Mouse (Mus musculus) thymus, adult 2 months (tissue): ENCODE results near the gene Pparg. TPM values are rescaled to one million over a fixed set of nuclear protein-coding genes. Genes with fewer than 3 reads are reported as not detected.

Experiments used
- DNase-seq: peaks from one replicate; pipeline ENCODE4 v3.0.0; 2021
- H3K27ac ChIP-seq: fragments of 200-500 bp; 2 replicates; pipeline ENCODE4 v1.5.1; 2012; ENCODE audit warnings: low read length, control low read depth; ENCODE audit not compliant: control insufficient read depth, insufficient read depth
- H3K27me3 ChIP-seq: fragments of 200-500 bp; 2 replicates; pipeline ENCODE4 v1.6.1; 2012; ENCODE audit warnings: mild to moderate bottlenecking, low read length, moderate library complexity, mixed read lengths; ENCODE audit not compliant: control insufficient read depth, insufficient read depth
- H3K36me3 ChIP-seq: fragments of 200-500 bp; 2 replicates; pipeline ENCODE4 v1.6.1; 2012; ENCODE audit warnings: mild to moderate bottlenecking, low read length, moderate library complexity; ENCODE audit not compliant: control insufficient read depth, insufficient read depth
- H3K4me1 ChIP-seq: fragments of 200-500 bp; replicated peaks from 2 replicates; pipeline ENCODE4 v1.6.1; 2012; ENCODE audit warnings: low read length; ENCODE audit not compliant: control insufficient read depth, insufficient read depth
- H3K4me3 ChIP-seq: fragments of 200-500 bp; 2 replicates; pipeline ENCODE4 v1.5.1; 2012; ENCODE audit warnings: mild to moderate bottlenecking, low read length, control low read depth, moderate library complexity; ENCODE audit not compliant: control insufficient read depth, insufficient read depth
- CTCF ChIP-seq: fragments of 200-500 bp; IDR thresholded peaks from 2 replicates; pipeline ENCODE4 v1.5.1; 2012; ENCODE audit warnings: mild to moderate bottlenecking, control low read depth, low read length, moderate library complexity, borderline replicate concordance; ENCODE audit not compliant: control insufficient read depth, poor library complexity, insufficient read depth; ENCODE audit errors: extremely low read depth
- POLR2A ChIP-seq: fragments of 200-500 bp; IDR thresholded peaks from 2 replicates; pipeline ENCODE4 v1.6.1; 2012; ENCODE audit warnings: mild to moderate bottlenecking, low read length, control low read depth, moderate library complexity; ENCODE audit not compliant: control insufficient read depth, poor library complexity, insufficient read depth; ENCODE audit errors: extremely low read depth
- WGBS: fragments of 180-500 bp; shearing (Covaris S2); methylation state at CpG from one replicate; pipeline ENCODE4 v1.1.7; 2018; 5-methylcytosine and 5-hydroxymethylcytosine counted together
- polyA plus RNA-seq: library from polyadenylated mRNA; depleted of rRNA; stranded (reverse); fragments of >200 nt; gene quantifications from 2 replicates; pipeline ENCODE4 v1.2.3, GENCODE M21; 2012

Pparg gene
- polyA plus RNA-seq, 1 experiment: 10.5 TPM

GRCm38 (mm10) chr6:115440231-115441006, 79.7 kb downstream of the Pparg start:
- Histone ChIP-seq H3K27ac (no peak overlapping the region), H3K4me1 (0 out of 2 replicates have a peak, but pooled peaks cover 2% of the 10 kb centered on the region), H3K4me3 (no peak overlapping the region), H3K36me3 (no peaks in the 10 kb centered on the region), H3K27me3 (no peaks in the 10 kb centered on the region)
- 20% methylated on average over 5 of the region's 5 CpGs for WGBS
- no peak for DNase-seq
- TF ChIP-seq CTCF: no peak
- TF ChIP-seq POLR2A: no peak

DNA sequence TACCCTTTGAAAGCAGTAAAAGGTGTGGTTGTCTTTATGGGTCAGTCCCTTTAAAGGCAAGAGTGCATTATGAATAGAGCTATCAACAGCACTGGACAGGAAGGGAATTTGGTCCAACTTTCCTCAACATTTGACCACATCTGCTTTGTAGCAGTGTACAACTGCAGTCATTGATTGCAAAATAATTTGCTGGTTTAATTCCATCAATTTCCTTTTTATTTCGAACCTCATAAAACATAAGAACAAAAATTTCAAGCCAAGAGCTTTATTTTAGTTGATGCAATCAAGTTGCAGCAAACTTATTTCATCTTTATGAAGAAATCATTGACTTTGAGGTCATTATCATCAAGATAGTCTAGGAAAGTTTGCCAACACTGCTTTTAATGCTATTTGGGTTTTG, 91.8 kb downstream of the Pparg start:
- WGBS: 87% methylated on average over 1 of the region's 1 CpGs
- Histone ChIP-seq H3K4me1 (no peaks in the 10 kb centered on the region), H3K27ac (no peak overlapping the region), H3K27me3 (no peaks in the 10 kb centered on the region), H3K4me3 (no peak overlapping the region), H3K36me3 (no peaks in the 10 kb centered on the region)
- DNase-seq: no peak
- no peak for TF ChIP-seq POLR2A
- TF ChIP-seq CTCF: no peak

GRCm38 (mm10) chr6:115462743-115463337, 102.1 kb downstream of the Pparg start:
- Histone ChIP-seq H3K27ac (no peak overlapping the region), H3K4me1 (no peaks in the 10 kb centered on the region), H3K36me3 (no peaks in the 10 kb centered on the region), H3K4me3 (no peak overlapping the region), H3K27me3 (no peaks in the 10 kb centered on the region)
- 93% methylated on average over 16 of the region's 16 CpGs for WGBS
- TF ChIP-seq POLR2A (no peak), CTCF (no peak)
- DNase-seq: no peak

DNA sequence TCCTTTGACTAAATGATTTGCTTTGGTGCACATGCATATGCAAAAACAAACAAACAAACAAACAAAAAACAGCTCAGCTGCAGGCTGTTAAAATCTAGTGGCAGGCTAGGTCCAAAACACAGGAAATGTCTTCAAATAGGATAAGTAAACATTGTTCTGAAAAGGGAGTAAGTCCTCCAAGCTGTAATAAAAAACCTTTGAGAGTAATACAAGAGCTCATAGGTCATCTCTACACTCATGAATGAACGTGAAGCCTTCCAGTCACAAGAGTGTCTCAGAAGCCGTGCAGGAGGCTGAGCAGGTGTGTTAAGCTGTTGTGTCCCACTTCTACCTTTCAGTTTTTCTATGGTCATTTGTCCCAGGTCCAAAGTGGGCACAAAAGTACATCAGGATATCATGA, 102.6 kb downstream of the Pparg start:
- 86% methylated on average over 2 of the region's 2 CpGs for WGBS
- no peak overlapping the region for H3K27ac ChIP-seq
- H3K4me1 ChIP-seq: no peaks in the 10 kb centered on the region
- H3K4me3 ChIP-seq: no peak overlapping the region
- TF ChIP-seq CTCF (no peak), POLR2A (no peak)
- DNase-seq: no peak
- H3K27me3 ChIP-seq: no peaks in the 10 kb centered on the region
- no peaks in the 10 kb centered on the region for H3K36me3 ChIP-seq

DNA sequence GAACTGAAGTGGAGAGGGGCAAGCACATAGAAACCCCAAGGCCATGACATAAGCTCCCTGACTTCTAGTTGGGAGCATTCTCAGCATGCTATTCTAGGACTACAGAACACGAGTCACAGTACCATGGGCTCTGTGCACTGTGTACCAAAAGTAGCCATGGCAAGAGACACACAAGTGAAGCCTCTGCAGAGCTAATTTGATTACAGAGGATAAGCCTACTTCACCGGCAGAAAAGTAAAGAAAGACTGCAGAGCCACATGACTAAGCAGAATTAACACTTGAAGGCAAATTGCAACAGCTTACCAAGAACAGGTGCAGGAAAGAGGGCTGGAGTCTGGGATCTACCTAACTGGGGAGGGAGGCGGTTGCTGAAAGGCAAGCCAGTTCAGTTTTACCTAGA, 103.9 kb downstream of the Pparg start:
- H3K27me3 ChIP-seq: no peaks in the 10 kb centered on the region
- no peak for TF ChIP-seq POLR2A
- no peak for TF ChIP-seq CTCF
- H3K4me3 ChIP-seq: no peak overlapping the region
- no peak overlapping the region for H3K27ac ChIP-seq
- 27% methylated on average over 3 of the region's 3 CpGs for WGBS
- DNase-seq: no peak
- no peaks in the 10 kb centered on the region for H3K4me1 ChIP-seq
- H3K36me3 ChIP-seq: no peaks in the 10 kb centered on the region

- Histone ChIP-seq H3K27me3 (no peaks in the 10 kb centered on the region), H3K36me3 (no peaks in the 10 kb centered on the region), H3K27ac (no peak overlapping the region), H3K4me3 (no peak overlapping the region), H3K4me1 (no peaks in the 10 kb centered on the region)
- TF ChIP-seq CTCF: no peak
- TF ChIP-seq POLR2A: no peak
- DNase-seq: no peak
- WGBS: 97% methylated on average over 2 of the region's 2 CpGs
Observed at GRCm38 (mm10) chr6:115465463-115465862, 104.7 kb downstream of the Pparg start.

DNA sequence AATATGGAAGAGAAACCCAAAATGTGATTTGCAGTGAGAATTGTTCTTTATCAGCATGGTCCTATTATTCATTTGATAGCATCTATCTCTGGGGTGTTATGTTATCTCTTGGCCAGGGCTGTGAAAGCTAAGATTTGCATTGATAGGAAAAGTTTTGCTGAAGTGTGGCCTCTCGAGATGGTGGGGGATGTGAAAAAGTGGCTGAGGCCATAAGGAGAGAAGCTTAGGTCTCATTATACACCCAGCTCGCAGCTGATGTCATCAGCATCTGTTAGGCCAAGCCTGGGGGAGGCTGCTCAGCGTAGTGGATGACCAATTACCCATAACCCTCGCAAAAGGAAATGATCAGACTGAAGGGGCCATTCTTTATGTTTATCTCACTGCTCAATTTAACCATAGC, 105.1 kb downstream of the Pparg start:
- no peak for DNase-seq
- H3K27me3 ChIP-seq: no peaks in the 10 kb centered on the region
- no peak overlapping the region for H3K27ac ChIP-seq
- no peaks in the 10 kb centered on the region for H3K36me3 ChIP-seq
- H3K4me3 ChIP-seq: no peak overlapping the region
- TF ChIP-seq POLR2A (no peak), CTCF (no peak)
- WGBS: 70% methylated on average over 4 of the region's 4 CpGs
- H3K4me1 ChIP-seq: no peaks in the 10 kb centered on the region
